Mouse (Mus musculus) neutrophil, adult 5-6 weeks (primary cell): Measurements from ENCODE around the gene Angptl7. TPM values are rescaled to one million over a fixed set of nuclear protein-coding genes. Genes with fewer than 3 reads are reported as not detected.

Experiments
- ATAC-seq: fragments of 151-379, 151-347 bp; 2 replicates; pipeline ENCODE4 v1.8.0; 2017; ENCODE audit warnings: mild to moderate bottlenecking, moderate TSS enrichment; ENCODE audit not compliant: insufficient number of reproducible peaks, poor library complexity, low FRiP score, severe bottlenecking; ENCODE audit errors: extremely low read depth
- total RNA-seq: library from RNA; stranded (forward); fragments of 200-1000 nt; gene quantifications from 2 replicates; pipeline ENCODE4 v1.2.3, GENCODE M21; 2017

Gene Angptl7
- total RNA-seq, 1 experiment from 2014 or later = not detected

- no peak for ATAC-seq
Measured at GRCm38 (mm10) chr4:148463208-148463960, 36.9 kb downstream of the Angptl7 start.

- ATAC-seq = no peak
Measured at GRCm38 (mm10) chr4:148462717-148463116, 37.5 kb downstream of the Angptl7 start.

DNA sequence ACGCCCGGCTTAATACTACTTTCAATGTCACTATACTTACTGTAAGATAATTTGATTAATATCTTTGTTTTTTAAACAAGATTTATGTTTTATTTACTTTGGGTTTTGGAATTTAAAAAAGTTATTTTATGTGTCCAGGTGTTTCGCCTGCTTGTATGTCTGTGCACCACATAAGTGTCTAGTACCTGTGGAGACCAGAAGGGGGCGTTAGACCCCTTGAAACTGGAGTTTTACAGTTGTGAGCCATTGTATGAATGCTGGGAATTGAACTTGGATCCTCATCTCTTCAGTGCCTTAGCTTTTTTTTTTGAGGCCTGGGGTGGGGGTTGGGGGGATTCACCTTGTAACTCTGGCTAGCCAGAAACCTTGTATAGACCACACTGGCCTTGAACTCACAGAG is 38.5 kb downstream of the Angptl7 start:
- ATAC-seq = no peak

DNA sequence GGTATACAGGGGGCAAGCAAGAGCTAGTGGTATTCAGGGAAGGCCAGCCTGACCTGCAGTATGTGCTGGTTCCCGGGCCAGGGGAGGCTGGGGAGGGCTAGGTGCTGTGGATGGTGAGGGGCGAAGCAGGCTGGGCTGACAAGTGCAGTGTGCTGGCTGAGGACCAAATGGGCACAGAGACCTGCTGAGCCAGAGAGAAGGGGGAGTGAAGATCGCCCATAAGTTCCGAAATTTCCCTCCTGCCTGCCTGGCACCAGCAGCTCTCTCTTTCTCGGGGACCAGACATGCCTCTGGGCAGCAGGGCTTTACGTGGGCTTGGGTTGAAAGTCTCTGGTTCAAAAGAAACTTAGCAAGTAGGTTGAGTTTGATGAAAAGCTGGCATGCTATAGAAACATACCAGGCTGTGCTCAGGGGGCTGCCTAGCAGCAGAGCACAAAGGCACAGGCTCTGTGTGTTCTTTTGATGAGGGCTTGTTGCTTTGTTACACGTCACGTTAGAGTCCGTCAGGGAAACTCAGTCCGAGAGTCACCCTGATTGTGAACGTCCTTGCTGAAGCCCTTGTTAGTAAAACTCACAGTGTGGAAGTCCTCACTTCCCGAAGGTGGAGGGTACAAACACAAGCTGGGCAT is 39.5 kb downstream of the Angptl7 start:
- no peak for ATAC-seq

DNA sequence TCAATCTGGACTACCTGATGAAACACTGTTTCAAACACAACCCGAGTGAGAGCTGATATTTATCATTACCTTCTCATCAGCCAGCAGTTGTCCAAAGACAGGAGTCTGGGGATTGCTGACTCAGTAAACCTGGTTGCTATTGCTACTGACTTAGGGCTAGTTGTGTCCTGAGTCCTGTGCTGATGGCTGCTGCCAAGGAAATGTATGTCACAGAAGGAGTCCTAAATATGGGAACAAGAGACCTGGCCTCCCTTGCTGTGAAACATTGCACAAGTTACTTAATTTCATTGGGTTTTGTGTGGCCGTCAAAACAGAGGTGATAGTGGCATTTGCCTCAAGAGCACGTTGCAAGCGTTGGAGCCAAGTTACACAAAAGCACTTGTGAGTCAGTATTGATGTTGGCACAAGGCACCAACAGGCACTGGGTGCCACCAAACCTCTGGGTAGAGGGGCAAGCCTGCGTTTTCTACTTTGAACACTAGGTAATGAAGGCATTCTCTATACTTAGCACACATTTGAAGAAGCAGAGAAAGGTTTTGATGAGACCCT is 44.7 kb downstream of the Angptl7 start:
- ATAC-seq = no peak

- ATAC-seq = no peak
Measured at GRCm38 (mm10) chr4:148453707-148454106, 46.6 kb downstream of the Angptl7 start.

GRCm38 (mm10) chr4:148448853-148449245 is 51.4 kb downstream of the Angptl7 start:
- ATAC-seq = no peak

- peak; percentile 93 for ATAC-seq
Measured at GRCm38 (mm10) chr4:148448179-148448852, 51.9 kb downstream of the Angptl7 start, which contains the start of gene Mtor. TSS of gene Mtor (plus strand) at chr4:148448611.

Other genes with a start within 250 kb of the Angptl7 start
- gene Disp3, start 212.5 kb downstream of the Angptl7 start, total RNA-seq = not detected in 2 replicates
- gene Ubiad1, start 55.7 kb downstream of the Angptl7 start, total RNA-seq = 8.3 and 8.6 TPM in 2 replicates
- 20.4 and 21.1 TPM in 2 replicates for gene Mtor, start 51.8 kb downstream of the Angptl7 start, total RNA-seq
- gene Exosc10, start 58.0 kb upstream of the Angptl7 start, total RNA-seq = 61.1 and 65.9 TPM in 2 replicates
- 5.0 and 6.0 TPM in 2 replicates for gene Srm, start 91.0 kb upstream of the Angptl7 start, total RNA-seq
- gene Masp2, start 102.1 kb upstream of the Angptl7 start, total RNA-seq = 0.37 and 0.70 TPM in 2 replicates
- 303 and 322 TPM in 2 replicates for gene Tardbp, start 126.6 kb upstream of the Angptl7 start, total RNA-seq
- gene Gm572, start 142.9 kb upstream of the Angptl7 start, total RNA-seq = 0.35 TPM in 1 of 2 replicates, not detected in the other